Mouse (Mus musculus) thymus, postnatal 0 days (tissue): ENCODE data around the gene Ywhae. TPM values are rescaled to one million over a fixed set of nuclear protein-coding genes. Genes with fewer than 3 reads are reported as not detected.
"Not testable (repeated sequence)": the region's sequence is repeated elsewhere in the genome, so short reads cannot be mapped to it uniquely, and the experiment has no call there.

Experiments used
- DNase-seq: peaks from one replicate; pipeline ENCODE4 v3.0.0-alpha.2; 2015; ENCODE audit warnings: low spot score
- polyA plus RNA-seq: library from polyadenylated mRNA; unstranded; fragments of >200 nt; fragmentation: Nextera tagmentation; extraction: Ambion mirVana; gene quantifications from 2 replicates; pipeline ENCODE4 v1.2.1, GENCODE M21; 2015

Gene Ywhae
- 669 and 689 TPM in 2 replicates for polyA plus RNA-seq

GRCm38 (mm10) chr11:75732434-75733226 is at the start of gene Ywhae:
Gene Ywhae (plus strand): TSS chr11:75732869.
- DNase-seq: peak; percentile 94

DNA sequence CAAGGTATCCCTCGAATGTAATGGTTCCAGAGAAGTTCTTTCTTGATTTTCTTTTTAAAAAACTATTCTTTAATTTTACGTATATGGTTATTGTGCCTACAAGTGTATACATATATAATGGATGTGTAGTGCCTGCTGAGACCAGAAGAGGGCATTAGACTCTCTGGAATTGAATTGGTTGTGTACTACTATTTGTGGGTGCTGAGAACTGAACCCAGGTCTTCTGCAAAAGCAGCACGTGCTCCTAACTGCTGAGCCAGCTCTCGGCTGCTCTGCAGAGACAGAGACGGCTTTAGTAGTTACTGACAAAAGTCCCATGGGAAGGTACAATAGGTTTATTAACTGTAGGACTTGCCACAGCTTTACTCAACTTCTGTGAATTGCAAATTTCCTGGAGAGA is 48.2 kb upstream of the Ywhae start:
- no peak for DNase-seq

- no peak for DNase-seq
Measured at GRCm38 (mm10) chr11:75684956-75685355, 47.7 kb upstream of the Ywhae start.

DNA sequence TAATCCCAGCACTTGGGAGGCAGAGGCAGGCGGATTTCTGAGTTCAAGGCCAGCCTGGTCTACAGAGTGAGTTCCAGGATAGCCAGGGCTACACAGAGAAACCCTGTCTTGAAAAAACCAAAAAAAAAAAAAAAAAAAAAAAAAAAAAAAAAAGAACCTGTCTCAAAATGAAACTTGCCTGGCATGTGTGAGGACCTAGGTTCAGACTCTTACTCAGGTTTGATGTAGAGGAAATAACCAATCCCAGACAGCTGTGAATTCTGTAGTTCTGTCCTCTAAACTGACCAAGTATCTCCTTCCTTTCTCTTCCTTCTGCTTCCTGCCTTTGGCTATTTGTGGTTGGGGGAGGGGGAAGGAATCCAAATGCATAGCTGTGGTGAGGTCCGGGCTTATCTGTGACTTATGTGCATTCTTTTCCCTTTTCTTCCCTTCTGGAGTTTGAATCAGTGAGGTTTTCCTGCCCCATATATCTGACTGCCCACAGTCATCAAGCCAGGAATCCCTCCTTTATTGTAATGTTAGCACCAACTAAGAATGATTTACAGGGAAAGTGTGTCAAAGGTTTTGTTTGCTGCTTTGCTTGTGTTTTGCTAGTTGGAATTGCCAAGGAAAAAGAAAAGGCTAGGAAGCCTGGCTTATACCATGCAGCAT is 45.2 kb upstream of the Ywhae start:
- DNase-seq: no peak

DNA sequence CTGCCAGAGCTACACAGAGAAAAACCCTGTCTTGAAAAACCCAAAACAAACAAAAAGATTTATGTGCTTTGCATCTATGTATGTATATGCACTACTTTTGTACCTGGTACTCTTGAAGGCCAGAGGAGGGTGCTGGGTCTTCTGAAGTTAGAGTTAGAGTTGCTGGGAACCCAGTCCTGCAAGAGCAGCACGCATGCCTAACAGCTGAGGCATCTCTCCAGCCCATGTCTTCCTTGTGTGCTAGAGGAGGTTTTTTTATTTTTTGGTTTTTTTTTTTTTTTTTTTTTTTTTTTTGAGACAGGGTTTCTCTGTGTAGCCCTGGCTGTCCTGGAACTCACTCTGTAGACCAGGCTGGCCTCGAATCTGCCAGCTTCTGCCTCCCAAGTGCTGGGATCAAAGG is 44.5 kb upstream of the Ywhae start:
- DNase-seq: no peak

DNA sequence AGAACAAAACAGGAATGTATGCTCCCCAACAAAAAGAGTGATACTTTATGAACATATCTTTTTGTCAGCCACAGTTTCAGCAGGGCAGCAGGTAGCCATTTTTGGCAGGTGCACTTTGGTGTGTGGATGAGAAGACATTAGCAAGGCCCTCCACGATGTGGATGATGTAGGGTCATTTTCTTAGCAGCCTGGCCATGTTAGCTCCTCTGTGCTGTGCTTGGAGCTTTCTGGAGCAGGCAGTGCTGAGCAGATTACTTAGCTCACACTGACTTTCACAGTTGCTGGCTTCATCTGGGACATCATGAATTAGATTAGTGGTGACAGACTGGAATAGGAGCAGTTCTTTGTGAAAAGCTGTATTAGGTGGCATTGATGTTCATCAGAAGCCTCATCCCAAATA is 42.7 kb upstream of the Ywhae start:
- DNase-seq: no peak

DNA sequence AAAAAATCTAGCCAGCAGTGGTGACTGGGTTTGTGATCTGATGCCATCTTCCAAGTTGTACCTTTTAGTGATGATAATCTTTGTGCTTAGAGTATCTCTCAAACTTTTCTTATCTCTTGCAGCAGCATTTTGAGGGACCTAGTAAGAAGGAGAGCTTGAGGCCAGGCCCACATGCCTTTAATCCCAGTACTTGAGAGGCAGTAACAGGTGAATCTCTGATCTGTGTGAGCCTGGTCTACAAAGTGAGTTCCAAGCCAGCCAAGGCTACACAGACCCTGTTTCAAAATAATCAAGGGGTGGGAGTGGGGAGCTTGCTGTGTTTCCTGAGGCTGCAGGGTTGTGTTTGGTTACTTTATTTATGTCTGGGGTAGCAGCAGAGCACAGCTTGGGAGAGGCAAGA is 41.6 kb upstream of the Ywhae start:
- DNase-seq: no peak

GRCm38 (mm10) chr11:75693570-75693969 is 39.1 kb upstream of the Ywhae start:
- no peak for DNase-seq

DNA sequence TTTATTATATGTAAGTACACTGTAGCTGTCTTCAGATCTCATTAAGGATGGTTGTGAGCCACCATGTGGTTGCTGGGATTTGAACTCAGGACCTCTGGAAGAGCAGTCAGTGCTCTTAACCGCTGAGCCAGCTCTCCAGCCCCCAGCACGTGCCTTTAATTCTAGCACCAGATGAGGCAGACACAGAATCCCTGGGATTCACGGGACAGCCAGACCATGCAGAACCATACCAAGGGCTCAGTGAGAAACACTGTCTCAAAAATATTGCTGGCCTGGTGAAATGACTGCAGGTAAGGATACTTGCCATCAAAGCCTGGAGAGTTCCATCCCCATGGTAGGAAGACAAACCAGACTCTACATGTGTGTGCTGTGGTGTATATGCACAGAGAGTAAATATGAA is 35.2 kb upstream of the Ywhae start:
- not testable (repeated sequence) for DNase-seq

GRCm38 (mm10) chr11:75700557-75700956 is 32.1 kb upstream of the Ywhae start:
- no peak for DNase-seq

GRCm38 (mm10) chr11:75702761-75703160 is 29.9 kb upstream of the Ywhae start:
- DNase-seq: no peak

- DNase-seq: no peak
Measured at GRCm38 (mm10) chr11:75703748-75704147, 28.9 kb upstream of the Ywhae start.

- peak; percentile 54 for DNase-seq
Measured at GRCm38 (mm10) chr11:75713949-75714348, 18.7 kb upstream of the Ywhae start.

- no peak for DNase-seq
Measured at GRCm38 (mm10) chr11:75715556-75715955, 17.1 kb upstream of the Ywhae start.

- DNase-seq: no peak
Measured at GRCm38 (mm10) chr11:75716661-75717325, 15.9 kb upstream of the Ywhae start.

DNA sequence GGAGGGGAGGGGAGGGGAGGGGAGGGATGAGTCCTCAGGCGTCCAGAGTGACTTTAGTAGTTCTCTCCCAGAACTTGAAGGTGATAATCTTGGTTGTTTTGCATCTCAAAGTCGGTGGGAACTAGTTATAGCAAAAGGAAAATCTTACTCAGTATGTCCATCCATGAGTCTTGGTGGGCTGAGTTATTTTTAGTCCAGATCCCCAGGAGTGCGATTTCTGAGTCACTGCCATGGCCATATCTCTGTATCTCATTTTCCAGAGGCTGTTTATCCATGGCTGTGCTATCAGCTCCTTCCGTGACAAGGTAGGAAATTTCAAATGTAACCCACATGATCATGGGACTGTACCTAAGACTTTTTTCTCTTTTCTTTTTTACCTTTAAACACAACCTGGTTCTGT is 10.3 kb upstream of the Ywhae start:
- DNase-seq: no peak

- no peak for DNase-seq
Measured at GRCm38 (mm10) chr11:75727168-75727567, 5.5 kb upstream of the Ywhae start.

- not testable (repeated sequence) for DNase-seq
Measured at GRCm38 (mm10) chr11:75727659-75728058, 5.0 kb upstream of the Ywhae start.

GRCm38 (mm10) chr11:75733227-75733940 is 715 bp downstream of the Ywhae start:
- peak; percentile 71 for DNase-seq

DNA sequence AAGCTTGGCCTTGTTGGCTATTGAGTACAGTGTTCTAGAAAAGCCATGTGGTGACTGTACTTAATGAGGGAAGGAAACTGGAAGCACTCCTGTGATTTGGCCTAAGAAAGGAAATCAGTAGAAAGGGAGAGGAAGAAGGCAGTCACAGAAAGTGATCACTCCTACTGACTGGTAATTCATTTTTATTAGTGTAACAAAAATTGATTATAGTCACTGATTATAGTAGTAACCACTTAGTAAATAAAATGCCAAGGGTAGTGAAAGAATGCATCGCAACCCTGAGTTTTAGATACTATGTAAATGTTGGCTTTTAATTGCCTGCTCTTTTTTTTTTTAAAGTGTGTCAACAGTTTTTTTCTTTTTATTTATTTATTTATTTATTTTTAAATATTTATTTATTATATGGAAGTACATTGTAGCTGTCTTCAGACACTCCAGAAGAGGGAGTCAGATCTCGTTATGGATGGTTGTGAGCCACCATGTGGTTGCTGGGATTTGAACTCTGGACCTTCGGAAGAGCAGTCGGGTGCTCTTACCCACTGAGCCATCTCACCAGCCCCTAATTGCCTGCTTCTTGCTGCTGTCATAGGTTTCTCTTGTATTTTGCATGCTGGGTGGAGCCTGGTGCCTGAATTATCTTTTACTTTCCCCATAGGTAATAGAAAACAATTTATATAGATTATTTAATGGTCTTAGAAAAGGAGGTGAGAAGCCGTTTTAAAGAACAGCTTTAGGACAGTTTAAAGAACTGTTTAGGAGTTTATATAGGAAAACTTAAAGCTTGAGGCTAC is 3.0 kb downstream of the Ywhae start:
- no peak for DNase-seq

DNA sequence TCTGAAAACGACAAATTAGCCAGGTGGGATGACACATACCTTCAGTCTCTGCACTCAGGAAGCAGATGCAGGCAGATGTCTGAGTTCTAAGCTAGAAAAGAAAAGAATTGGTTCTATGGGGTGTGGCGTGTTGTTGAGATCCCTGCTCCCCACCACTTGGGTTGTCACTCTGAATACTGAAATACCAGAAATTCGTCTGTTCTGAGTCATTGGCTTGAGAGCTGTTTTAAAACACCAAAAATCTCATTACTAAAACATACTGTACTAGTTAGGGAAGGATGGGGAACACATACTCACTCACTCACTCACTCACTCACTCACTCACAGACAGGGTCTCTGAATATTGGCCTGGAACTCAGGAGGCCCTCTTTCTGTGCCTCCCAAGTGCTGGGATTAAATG is 4.3 kb downstream of the Ywhae start:
- no peak for DNase-seq
